Mouse (Mus musculus) hematopoietic stem cell, adult 5-6 weeks (primary cell): ENCODE data around the gene Smyd5. TPM values are rescaled to one million over a fixed set of nuclear protein-coding genes. Genes with fewer than 3 reads are reported as not detected.

Source experiments
- ATAC-seq, 2 experiments: fragments of 125-278 bp in 1 of 2; replicated peaks in 1 of 2; 2 replicates each; pipeline ENCODE4 v1.8.0; 2016 to 2017; ENCODE audit warnings: inconsistent platforms in 2 of 2, mild to moderate bottlenecking in 2 of 2, moderate number of reproducible peaks in 2 of 2, low read depth in 1 of 2, moderate TSS enrichment in 1 of 2; ENCODE audit not compliant: low FRiP score in 2 of 2, poor library complexity in 2 of 2, severe bottlenecking in 2 of 2, insufficient read depth in 1 of 2, low TSS enrichment in 1 of 2
- total RNA-seq: library from RNA; stranded (forward); fragments of 172-1452, 232-1000 nt; gene quantifications from 2 replicates; pipeline ENCODE4 v1.2.3, GENCODE M21; 2017

Gene Smyd5
- total RNA-seq, result 48.8 and 58.0 TPM in 2 replicates

DNA sequence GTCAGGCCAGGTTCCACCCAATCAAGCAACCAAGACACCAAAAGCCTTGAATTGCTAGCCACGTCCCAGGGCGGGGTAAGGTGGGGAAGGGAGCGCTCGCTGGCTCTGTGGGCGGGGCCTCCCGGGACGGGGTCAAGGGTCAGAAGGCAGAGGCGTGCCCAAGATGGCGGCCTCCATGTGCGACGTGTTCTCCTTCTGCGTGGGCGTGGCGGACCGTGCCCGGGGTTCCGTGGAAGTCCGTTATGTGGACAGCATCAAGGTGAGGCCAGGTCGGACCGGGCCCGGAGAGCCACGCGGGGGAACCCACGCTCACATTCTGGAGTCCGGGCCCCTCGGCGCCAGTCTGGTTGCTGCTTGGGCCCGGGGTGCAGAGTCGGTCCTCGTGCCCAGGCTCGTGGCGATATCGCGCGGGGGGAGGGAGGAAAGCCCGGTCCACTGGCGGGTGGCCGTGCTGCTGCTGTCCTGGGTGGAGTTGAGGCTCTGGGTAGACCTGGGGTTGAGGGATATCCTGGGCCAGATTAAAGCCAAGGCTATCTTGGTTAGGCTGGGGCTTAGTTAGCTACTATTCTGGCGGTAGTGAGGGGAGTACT is at the start of gene Smyd5:
Gene Smyd5, plus strand, starts transcription at position 148 of the 590 bp plus-strand sequence.
- ATAC-seq, result peak; percentile 93 to 94

- ATAC-seq, result no peak
Observed at GRCm38 (mm10) chr6:85382791-85383190, 49.0 kb upstream of the Smyd5 start.

- no peak for ATAC-seq
Observed at GRCm38 (mm10) chr6:85388608-85389007, 43.2 kb upstream of the Smyd5 start.

- ATAC-seq, result peak; percentile 51 to 69; a peak in 2 of 4 replicates
Observed at GRCm38 (mm10) chr6:85391803-85392202, 40.0 kb upstream of the Smyd5 start.

DNA sequence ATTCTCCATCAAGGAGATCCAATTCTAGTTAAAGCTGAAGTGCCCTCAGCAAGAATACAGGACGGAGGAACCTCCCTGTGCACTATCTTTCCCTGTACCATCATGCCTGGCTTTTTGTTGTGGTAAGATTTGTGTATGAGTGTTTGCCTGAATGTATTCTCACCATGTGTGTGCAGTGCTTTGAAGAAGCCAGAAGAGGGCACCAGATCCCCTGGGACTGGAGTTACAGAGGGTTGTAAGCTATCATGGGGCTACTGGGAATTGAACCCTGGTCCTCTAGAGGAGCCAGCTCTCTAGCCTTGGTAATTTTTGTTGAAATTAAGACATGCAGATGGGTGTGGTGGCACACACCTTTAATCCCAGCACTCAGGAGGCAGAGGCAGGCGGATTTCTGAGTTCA is 36.4 kb upstream of the Smyd5 start:
- no peak for ATAC-seq

- ATAC-seq, result 0 out of 4 replicates have a peak, but pooled peaks have one; percentile 27 to 51
Observed at GRCm38 (mm10) chr6:85397165-85397564, 34.6 kb upstream of the Smyd5 start.

GRCm38 (mm10) chr6:85399715-85400114 is 32.1 kb upstream of the Smyd5 start:
- ATAC-seq, result no peak

DNA sequence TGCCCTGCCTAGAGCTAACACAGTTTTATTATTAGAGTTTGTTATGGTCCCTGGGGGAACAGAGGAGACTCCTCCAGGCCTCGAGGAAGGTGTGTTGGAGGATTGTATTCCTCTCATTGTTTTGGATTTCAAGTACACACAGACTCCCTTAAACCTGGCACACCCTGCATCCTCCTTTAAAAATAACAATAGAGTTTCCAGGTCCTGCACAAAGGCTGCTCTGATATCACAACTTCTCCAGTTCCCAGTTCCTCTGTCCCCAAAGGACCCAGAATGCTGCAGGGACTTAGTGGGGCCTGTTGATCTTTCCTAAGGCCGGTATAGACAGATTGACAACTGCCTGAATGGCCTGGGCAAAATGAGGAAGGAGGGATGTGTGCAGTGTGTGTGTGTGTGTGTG is 29.2 kb upstream of the Smyd5 start:
- ATAC-seq, result no peak

GRCm38 (mm10) chr6:85403039-85403438 is 28.8 kb upstream of the Smyd5 start:
- ATAC-seq, result no peak

- no peak for ATAC-seq
Observed at GRCm38 (mm10) chr6:85409003-85409402, 22.8 kb upstream of the Smyd5 start.

GRCm38 (mm10) chr6:85410771-85411273 is 21.0 kb upstream of the Smyd5 start:
- ATAC-seq, result peak; percentile 77 to 78

DNA sequence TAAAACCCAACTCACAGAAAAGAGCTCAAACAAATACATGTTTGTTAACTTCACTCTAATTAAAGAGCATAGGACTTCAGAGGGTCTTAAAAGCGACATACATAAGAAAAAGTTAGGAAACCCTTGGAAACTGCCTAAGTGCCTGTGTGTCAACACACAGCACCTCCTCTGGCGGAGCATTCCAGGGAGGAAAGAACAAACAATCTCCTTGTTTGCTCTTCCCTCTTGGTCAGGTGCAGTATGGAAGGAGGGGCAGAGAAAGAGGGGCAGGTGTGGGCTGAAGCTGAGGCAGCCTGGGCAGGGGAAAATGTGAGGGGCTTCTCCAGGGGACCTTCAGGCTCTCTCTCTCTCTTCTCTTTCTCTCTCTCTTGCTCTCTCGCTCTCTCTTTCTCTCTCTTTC is 16.0 kb upstream of the Smyd5 start:
- no peak for ATAC-seq

DNA sequence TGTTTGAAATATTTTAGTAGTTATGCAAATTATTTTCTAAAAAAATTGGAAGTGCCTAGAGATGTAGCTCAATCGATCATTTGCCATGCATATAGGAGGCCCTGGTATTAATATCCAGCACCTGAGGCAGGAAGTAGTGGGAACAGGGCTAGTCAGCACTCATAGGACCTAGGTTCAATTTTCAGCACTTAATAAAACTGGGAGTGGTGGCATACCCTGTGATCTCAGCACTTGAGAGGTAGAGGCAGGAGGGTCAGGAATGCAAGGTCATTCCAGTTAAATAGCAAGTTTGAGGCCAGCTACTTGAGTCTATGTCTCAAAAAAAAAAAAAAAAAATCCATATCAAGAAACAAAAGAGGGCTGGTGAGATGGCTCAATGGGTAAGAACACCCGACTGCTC is 12.6 kb upstream of the Smyd5 start:
- ATAC-seq, result no peak

- no peak for ATAC-seq
Observed at GRCm38 (mm10) chr6:85423836-85424379, 7.9 kb upstream of the Smyd5 start, which contains the start of gene Noto. TSS of gene Noto (plus strand) at chr6:85423886.

DNA sequence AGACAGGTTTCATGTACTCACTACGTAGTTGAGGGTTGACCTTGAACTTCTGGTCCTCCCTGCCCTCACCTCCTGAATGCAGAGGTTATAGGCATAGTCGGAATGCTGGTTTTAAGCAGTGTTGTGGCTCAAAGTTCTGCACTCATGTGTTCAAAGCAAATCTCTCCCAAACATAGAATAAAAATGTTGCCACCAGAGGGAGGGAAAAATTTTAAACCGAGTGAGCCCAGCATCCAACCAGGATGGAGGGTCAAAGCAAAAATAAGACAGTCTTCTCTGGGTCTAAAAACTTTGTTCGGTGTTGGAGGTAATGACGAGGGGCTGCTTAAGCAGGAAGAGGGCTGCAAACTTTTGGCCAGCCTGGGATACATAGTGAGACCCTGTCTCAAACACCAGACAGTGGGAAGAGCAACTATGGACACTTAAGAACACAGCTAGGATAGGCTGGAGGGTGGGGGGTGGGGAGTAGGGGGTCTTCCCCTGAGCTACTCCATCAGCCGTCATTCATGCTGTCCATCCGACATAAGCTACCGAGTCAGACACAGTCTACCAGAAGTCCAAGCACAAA is 431 bp upstream of the Smyd5 start:
- 0 out of 4 replicates have a peak, but pooled peaks of 1 of the 2 experiments have one; percentile 2 for ATAC-seq

- ATAC-seq, result peak; percentile 41 to 48; a peak in 2 of 4 replicates
Observed at GRCm38 (mm10) chr6:85433865-85434264, 2.1 kb downstream of the Smyd5 start.

- 0 out of 4 replicates have a peak, but pooled peaks of 1 of the 2 experiments have one; percentile 40 for ATAC-seq
Observed at GRCm38 (mm10) chr6:85436204-85436603, 4.4 kb downstream of the Smyd5 start.

DNA sequence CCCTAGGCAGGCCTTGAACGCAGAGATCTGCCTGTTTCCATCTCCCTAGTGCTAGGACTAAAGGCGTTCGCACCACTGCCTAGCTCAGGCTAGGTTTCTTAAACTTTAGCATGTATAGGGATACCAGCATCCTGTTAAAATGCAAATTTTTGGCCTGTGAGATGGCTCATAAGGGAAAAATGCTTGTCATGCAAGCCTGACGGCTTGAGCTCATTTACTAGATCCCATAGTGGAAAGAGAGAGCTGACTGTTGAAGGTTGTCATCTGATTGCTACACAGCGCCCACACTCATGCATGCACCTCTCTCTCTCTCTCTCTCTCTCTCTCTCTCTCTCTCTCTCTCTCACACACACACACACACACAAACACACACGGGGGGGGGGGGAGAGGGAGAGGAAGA is 4.8 kb downstream of the Smyd5 start:
- no peak for ATAC-seq
